Mouse (Mus musculus): Measurements from ENCODE around the gene Invs.

GRCm38 (mm10) chr4:48380940-48381339 lies 101.4 kb downstream of the Invs start:
- TF ChIP-seq CTCF (IDR thresholded peaks at IDR 0.05; ENCODE audit: extremely low read depth, insufficient read length, insufficient replicate concordance, low read depth, low read length): no peak
- TF ChIP-seq POLR2A (IDR thresholded peaks at IDR 0.05; ENCODE audit: low read depth, low read length): no peak
